Mouse (Mus musculus): ENCODE measurements at regions not wholly inside any gene's neighbourhood (a gene's known extent, or its start where the extent isn't known, plus 50 kb on each side); places are given as distances from the start of the nearest gene placed in this dataset.

- no peak for ATAC-seq (replicated peaks; ENCODE audit: insufficient number of reproducible peaks, insufficient read depth, low FRiP score, low read depth)
- H3K4me1 ChIP-seq (replicated peaks), result peaks cover 24% of the 10 kb centered on the region
- WGBS, result 44% methylated on average over 7 of the region's 7 CpGs
These were observed 57.5 kb upstream of the Sec14l1 start for GRCm38 (mm10) chr11:117057451-117057850.

GRCm38 (mm10) chr11:117059120-117059519, 55.8 kb upstream of the Sec14l1 start:
- Histone ChIP-seq H3K27me3 (no peaks in the 10 kb centered on the region), H3K4me3 (no peak overlapping the region), H3K36me3 (no peaks in the 10 kb centered on the region), H3K27ac (0 out of 2 replicates have a peak overlapping the region, but pooled peaks have one; percentile 10), H3K9me3 (replicated peaks) (no peaks in the 10 kb centered on the region), H3K4me2 (peak overlapping the region; percentile 22; the same call in 1 of the 2 replicates), H3K9ac (0 out of 2 replicates have a peak overlapping the region, but pooled peaks have one; percentile 23), H3K4me1 (replicated peaks) (peaks cover 33% of the 10 kb centered on the region)
- WGBS, result 22% methylated on average over 8 of the region's 8 CpGs
- ATAC-seq (replicated peaks; ENCODE audit: insufficient number of reproducible peaks, insufficient read depth, low FRiP score, low read depth), result peak; percentile 59; the same call in 1 of the 2 replicates

More at GRCm38 (mm10) chr11:117057451-117057850, 57.5 kb upstream of the Sec14l1 start:
- H3K4me2 ChIP-seq, result no peak overlapping the region
- no peaks in the 10 kb centered on the region for H3K36me3 ChIP-seq
- H3K9me3 ChIP-seq (replicated peaks), result no peaks in the 10 kb centered on the region
- H3K27me3 ChIP-seq, result no peaks in the 10 kb centered on the region
- no peak overlapping the region for H3K27ac ChIP-seq
- H3K9ac ChIP-seq, result no peak overlapping the region
- no peak overlapping the region for H3K4me3 ChIP-seq

- Histone ChIP-seq H3K4me1 (replicated peaks) (peaks cover 34% of the 10 kb centered on the region), H3K27me3 (no peaks in the 10 kb centered on the region), H3K27ac (no peak overlapping the region; the same call in 1 of the 2 replicates), H3K9ac (no peak overlapping the region), H3K4me2 (peak overlapping the region; percentile 53), H3K9me3 (replicated peaks) (no peaks in the 10 kb centered on the region), H3K36me3 (no peaks in the 10 kb centered on the region), H3K4me3 (no peak overlapping the region)
- 9% methylated on average over 19 of the region's 19 CpGs for WGBS
- ATAC-seq (replicated peaks; ENCODE audit: insufficient number of reproducible peaks, insufficient read depth, low FRiP score, low read depth), result no peak
These were observed 54.8 kb upstream of the Sec14l1 start for GRCm38 (mm10) chr11:117059981-117060705.

GRCm38 (mm10) chr11:117060706-117061337, 54.1 kb upstream of the Sec14l1 start:
- Histone ChIP-seq H3K4me1 (replicated peaks) (peaks cover 34% of the 10 kb centered on the region), H3K36me3 (no peaks in the 10 kb centered on the region), H3K9me3 (replicated peaks) (no peaks in the 10 kb centered on the region), H3K27me3 (no peaks in the 10 kb centered on the region), H3K9ac (no peak overlapping the region), H3K27ac (no peak overlapping the region), H3K4me2 (peak overlapping the region; percentile 53), H3K4me3 (no peak overlapping the region)
- WGBS, result 22% methylated on average over 9 of the region's 9 CpGs
- ATAC-seq (replicated peaks; ENCODE audit: insufficient number of reproducible peaks, insufficient read depth, low FRiP score, low read depth), result no peak

GRCm38 (mm10) chr11:117062772-117063499, 52.0 kb upstream of the Sec14l1 start:
- no peak for ATAC-seq (replicated peaks; ENCODE audit: insufficient number of reproducible peaks, insufficient read depth, low FRiP score, low read depth)
- no peaks in the 10 kb centered on the region for H3K27me3 ChIP-seq
- no peaks in the 10 kb centered on the region for H3K36me3 ChIP-seq
- H3K4me2 ChIP-seq, result no peak overlapping the region
- H3K4me3 ChIP-seq, result no peak overlapping the region
- H3K27ac ChIP-seq, result no peak overlapping the region
- WGBS, result 47% methylated on average over 14 of the region's 14 CpGs
- no peak overlapping the region for H3K9ac ChIP-seq
- no peaks in the 10 kb centered on the region for H3K9me3 ChIP-seq (replicated peaks)
- peaks cover 32% of the 10 kb centered on the region for H3K4me1 ChIP-seq (replicated peaks)

All from heart, embryonic 15.5 days (tissue).